Mouse (Mus musculus): ENCODE results near the gene Pim3. TPM values are rescaled to one million over a fixed set of nuclear protein-coding genes. Genes with fewer than 3 reads are reported as not detected.

Gene Pim3
- polyA plus RNA-seq, 1 experiment from 2014 or later: 68.7 TPM

DNA sequence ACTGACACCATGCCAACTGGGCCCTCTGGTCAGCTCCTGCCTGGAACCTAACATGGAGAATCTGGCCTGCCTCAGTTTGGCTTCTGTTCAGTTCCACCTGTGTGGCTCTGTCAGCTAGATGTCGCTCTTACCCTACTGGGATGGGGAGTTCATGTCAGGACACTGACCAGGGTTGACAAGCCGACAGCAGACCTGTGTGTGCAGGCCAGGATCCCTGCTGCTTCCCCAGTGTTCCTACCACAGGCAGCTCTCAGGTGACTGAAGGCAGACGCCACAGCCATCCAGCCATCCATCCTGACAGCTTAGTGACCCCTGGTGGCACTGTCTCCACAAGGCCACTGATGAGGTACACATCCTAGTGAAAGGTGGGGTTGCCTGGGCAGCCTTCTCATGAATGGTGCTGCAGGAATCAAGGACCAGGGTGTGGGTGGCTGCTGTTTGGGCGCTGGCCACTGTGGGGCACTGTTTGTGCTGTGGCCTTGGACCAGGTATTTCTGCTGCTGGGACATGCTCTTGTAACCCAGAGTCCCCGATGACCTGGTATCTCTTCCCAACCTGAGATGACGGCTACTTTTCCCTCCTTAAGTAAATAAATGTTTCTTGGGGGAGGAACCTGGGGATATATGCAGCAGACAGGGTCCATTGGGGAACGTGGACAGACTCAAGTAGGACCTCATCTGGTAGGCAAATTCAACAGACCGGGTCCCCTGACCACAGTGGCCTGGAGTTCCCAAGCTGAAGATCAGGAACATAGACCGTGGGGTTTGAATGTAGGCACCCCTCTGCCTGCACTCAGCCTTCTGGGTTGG lies 33.8 kb upstream of the Pim3 start:
- peaks cover 15% of the 10 kb centered on the region for H3K36me3 ChIP-seq
- peak; percentile 43; the same call in 1 of the 2 replicates for ATAC-seq (ENCODE audit: insufficient read depth, low FRiP score, low read depth)
- no peak overlapping the region for H3K27ac ChIP-seq
- H3K4me1 ChIP-seq: peaks cover 3% of the 10 kb centered on the region; the same call in 1 of the 2 replicates
- 27% methylated on average over 9 of the region's 9 CpGs for WGBS
- no peak overlapping the region for H3K9ac ChIP-seq
- no peak overlapping the region for H3K4me3 ChIP-seq (replicated peaks)
- H3K4me2 ChIP-seq: no peak overlapping the region
- no peaks in the 10 kb centered on the region for H3K9me3 ChIP-seq
- no peaks in the 10 kb centered on the region for H3K27me3 ChIP-seq (replicated peaks)

GRCm38 (mm10) chr15:88828800-88829705 lies 32.9 kb upstream of the Pim3 start:
- Histone ChIP-seq H3K4me3 (replicated peaks) (no peak overlapping the region), H3K4me1 (peaks cover 3% of the 10 kb centered on the region; the same call in 1 of the 2 replicates), H3K27me3 (replicated peaks) (no peaks in the 10 kb centered on the region), H3K27ac (no peak overlapping the region), H3K9me3 (no peaks in the 10 kb centered on the region), H3K9ac (no peak overlapping the region), H3K4me2 (no peak overlapping the region), H3K36me3 (peaks cover 9% of the 10 kb centered on the region)
- WGBS: 56% methylated on average over 15 of the region's 17 CpGs
- ATAC-seq (ENCODE audit: insufficient read depth, low FRiP score, low read depth): peak; percentile 82

- no peaks in the 10 kb centered on the region for H3K27me3 ChIP-seq (replicated peaks)
- WGBS: 72% methylated on average over 6 of the region's 6 CpGs
- peaks cover 3% of the 10 kb centered on the region; the same call in 1 of the 2 replicates for H3K4me1 ChIP-seq
- no peak for ATAC-seq (ENCODE audit: insufficient read depth, low FRiP score, low read depth)
- H3K4me2 ChIP-seq: no peak overlapping the region
- H3K36me3 ChIP-seq: 0 out of 2 replicates have a peak, but pooled peaks cover under 1% of the 10 kb centered on the region
- no peak overlapping the region for H3K4me3 ChIP-seq (replicated peaks)
- no peaks in the 10 kb centered on the region for H3K9me3 ChIP-seq
- no peak overlapping the region for H3K9ac ChIP-seq
- no peak overlapping the region for H3K27ac ChIP-seq
Measured at GRCm38 (mm10) chr15:88829791-88830440, 32.1 kb upstream of the Pim3 start.

DNA sequence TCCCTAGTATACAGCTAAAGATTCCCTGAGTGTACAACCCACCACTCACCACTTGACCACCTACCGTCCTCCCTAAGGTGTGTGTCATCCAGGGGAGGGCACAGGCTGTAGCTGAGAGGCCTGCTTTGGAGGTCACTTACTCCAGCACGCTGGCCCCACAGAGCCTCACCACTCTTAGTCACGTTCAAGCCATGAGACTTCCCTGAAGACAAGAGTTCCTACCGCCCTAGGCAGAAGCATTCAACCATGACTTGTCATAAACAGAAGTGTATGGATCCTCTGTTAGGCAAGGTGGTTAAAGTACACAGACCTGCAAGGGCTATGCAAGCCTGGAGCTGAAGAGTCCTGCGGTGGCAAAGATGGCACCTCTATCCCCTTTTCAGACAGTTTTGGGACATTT lies 31.3 kb upstream of the Pim3 start:
- 80% methylated on average over 5 of the region's 5 CpGs for WGBS

GRCm38 (mm10) chr15:88831482-88831881 lies 30.5 kb upstream of the Pim3 start:
- H3K27ac ChIP-seq: no peak overlapping the region

More for the DNA sequence above, 31.3 kb upstream of the Pim3 start:
- Histone ChIP-seq H3K27me3 (replicated peaks) (no peaks in the 10 kb centered on the region), H3K36me3 (no peaks in the 10 kb centered on the region), H3K4me3 (replicated peaks) (no peak overlapping the region), H3K27ac (no peak overlapping the region), H3K9ac (no peak overlapping the region), H3K4me2 (no peak overlapping the region), H3K9me3 (no peaks in the 10 kb centered on the region), H3K4me1 (peaks cover 3% of the 10 kb centered on the region; the same call in 1 of the 2 replicates)
- no peak for ATAC-seq (ENCODE audit: insufficient read depth, low FRiP score, low read depth)

DNA sequence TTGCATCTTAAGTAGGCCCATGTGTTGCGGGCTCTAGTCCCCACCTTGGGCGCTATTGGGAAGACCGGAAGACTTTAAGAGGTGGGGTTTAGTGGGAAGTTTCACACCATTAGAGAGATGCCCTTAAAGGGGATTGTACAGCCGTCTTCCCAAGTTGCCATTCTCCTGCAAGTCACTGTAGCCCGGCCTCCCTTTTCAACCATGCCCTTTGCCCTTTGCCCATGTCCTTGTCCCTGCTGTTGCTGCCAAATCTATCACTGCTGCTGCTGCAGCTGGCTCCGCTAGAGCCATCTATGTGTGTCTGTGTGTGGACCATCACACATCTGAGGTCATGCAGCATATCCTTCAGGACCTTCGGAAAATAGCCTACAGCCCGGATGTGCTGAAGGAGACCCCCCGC lies 29.4 kb upstream of the Pim3 start:
- Histone ChIP-seq H3K9ac (no peak overlapping the region), H3K9me3 (no peaks in the 10 kb centered on the region), H3K4me2 (no peak overlapping the region), H3K4me1 (peaks cover 15% of the 10 kb centered on the region), H3K27ac (no peak overlapping the region), H3K27me3 (replicated peaks) (no peaks in the 10 kb centered on the region), H3K36me3 (no peaks in the 10 kb centered on the region), H3K4me3 (replicated peaks) (no peak overlapping the region)
- no peak for ATAC-seq (ENCODE audit: insufficient read depth, low FRiP score, low read depth)
- WGBS: 67% methylated on average over 9 of the region's 9 CpGs

More at GRCm38 (mm10) chr15:88831482-88831881, 30.5 kb upstream of the Pim3 start:
- no peak overlapping the region for H3K4me3 ChIP-seq (replicated peaks)
- WGBS: 58% methylated on average over 5 of the region's 5 CpGs
- H3K9ac ChIP-seq: no peak overlapping the region
- H3K36me3 ChIP-seq: no peaks in the 10 kb centered on the region
- peaks cover 7% of the 10 kb centered on the region; the same call in 1 of the 2 replicates for H3K4me1 ChIP-seq
- no peak for ATAC-seq (ENCODE audit: insufficient read depth, low FRiP score, low read depth)
- H3K27me3 ChIP-seq (replicated peaks): no peaks in the 10 kb centered on the region
- no peak overlapping the region for H3K4me2 ChIP-seq
- no peaks in the 10 kb centered on the region for H3K9me3 ChIP-seq

GRCm38 (mm10) chr15:88836031-88836430 lies 26.0 kb upstream of the Pim3 start:
- 69% methylated on average over 6 of the region's 6 CpGs for WGBS
- H3K27ac ChIP-seq: peak overlapping the region; percentile 69

DNA sequence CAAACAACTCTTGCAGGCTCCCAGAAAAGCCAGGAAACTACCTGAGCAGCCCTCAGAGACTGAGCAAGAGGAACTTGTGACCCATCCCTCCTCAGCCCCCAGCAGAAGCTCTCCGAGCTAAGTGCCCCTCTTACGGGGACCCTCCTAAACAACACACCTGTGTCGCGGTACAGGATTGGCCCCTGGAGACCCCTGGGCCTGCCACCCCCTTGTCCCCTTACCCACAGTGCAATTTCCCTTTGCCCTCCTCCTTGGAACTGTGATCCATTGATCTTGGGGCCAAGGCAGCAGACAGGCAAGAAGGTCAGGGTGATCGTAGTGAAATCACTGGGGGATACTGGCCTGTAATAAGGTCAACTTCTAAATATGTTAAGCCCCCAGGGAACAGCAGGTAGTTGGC lies 25.4 kb upstream of the Pim3 start:
- 63% methylated on average over 5 of the region's 5 CpGs for WGBS
- no peak overlapping the region for H3K4me3 ChIP-seq (replicated peaks)
- H3K4me1 ChIP-seq: peaks cover 24% of the 10 kb centered on the region
- no peak for ATAC-seq (ENCODE audit: insufficient read depth, low FRiP score, low read depth)
- H3K27ac ChIP-seq: peak overlapping the region; percentile 69
- H3K36me3 ChIP-seq: no peaks in the 10 kb centered on the region
- H3K4me2 ChIP-seq: peak overlapping the region; percentile 90
- H3K9ac ChIP-seq: no peak overlapping the region
- no peaks in the 10 kb centered on the region for H3K27me3 ChIP-seq (replicated peaks)
- H3K9me3 ChIP-seq: no peaks in the 10 kb centered on the region

More at GRCm38 (mm10) chr15:88836031-88836430, 26.0 kb upstream of the Pim3 start:
- Histone ChIP-seq H3K36me3 (no peaks in the 10 kb centered on the region), H3K4me3 (replicated peaks) (no peak overlapping the region), H3K9me3 (no peaks in the 10 kb centered on the region), H3K4me1 (peaks cover 24% of the 10 kb centered on the region), H3K9ac (no peak overlapping the region), H3K4me2 (no peak overlapping the region), H3K27me3 (replicated peaks) (no peaks in the 10 kb centered on the region)
- ATAC-seq (ENCODE audit: insufficient read depth, low FRiP score, low read depth): no peak

DNA sequence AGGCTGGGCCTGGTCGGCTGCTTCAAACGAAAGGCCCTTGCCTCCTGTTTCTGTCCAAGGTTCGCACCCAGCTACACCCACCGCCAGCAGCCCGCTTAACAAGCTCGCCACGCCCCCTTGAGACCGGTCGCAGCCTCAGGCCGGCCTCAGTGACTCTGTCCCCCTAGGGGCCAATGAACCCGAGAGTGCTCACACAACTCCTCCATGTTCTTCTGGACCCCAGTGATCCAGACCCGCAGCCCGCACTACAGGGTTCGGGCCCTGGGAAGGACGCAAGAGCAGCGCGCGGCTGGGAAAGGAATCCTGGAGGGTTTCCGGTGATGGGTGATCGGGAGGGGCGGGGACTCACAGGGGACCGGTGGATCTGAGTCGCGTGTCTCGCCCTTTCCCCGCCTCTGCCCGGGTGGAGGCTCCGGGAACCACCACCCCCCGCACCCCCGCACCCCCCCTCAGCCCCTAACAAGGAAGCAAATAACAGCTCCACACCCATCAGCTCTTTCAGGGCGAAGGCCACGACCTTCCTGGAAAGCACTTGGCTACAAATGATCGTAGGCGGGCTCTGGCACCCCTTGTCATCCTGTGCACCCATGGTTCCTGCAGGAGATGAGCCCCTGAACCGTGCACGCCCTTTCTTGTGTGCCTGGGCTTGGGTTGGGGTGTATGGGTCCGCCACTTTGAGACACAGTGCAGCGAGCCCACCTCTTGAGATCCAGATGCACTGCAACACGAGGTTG lies 24.6 kb upstream of the Pim3 start:
- under 1% methylated on average over 39 of the region's 39 CpGs for WGBS
- peak overlapping the region; percentile 29 for H3K9ac ChIP-seq
- H3K4me2 ChIP-seq: peak overlapping the region; percentile 90
- H3K36me3 ChIP-seq: no peaks in the 10 kb centered on the region
- H3K27ac ChIP-seq: peak overlapping the region; percentile 87
- H3K9me3 ChIP-seq: no peaks in the 10 kb centered on the region
- peak overlapping the region; percentile 53 for H3K4me3 ChIP-seq (replicated peaks)
- peak; percentile 70 for ATAC-seq (ENCODE audit: insufficient read depth, low FRiP score, low read depth)
- peaks cover 24% of the 10 kb centered on the region for H3K4me1 ChIP-seq
- H3K27me3 ChIP-seq (replicated peaks): no peaks in the 10 kb centered on the region

- H3K27ac ChIP-seq: peak overlapping the region; percentile 87
- H3K4me1 ChIP-seq: peaks cover 24% of the 10 kb centered on the region
- peak overlapping the region; percentile 90 for H3K4me2 ChIP-seq
- no peak for ATAC-seq (ENCODE audit: insufficient read depth, low FRiP score, low read depth)
- no peaks in the 10 kb centered on the region for H3K9me3 ChIP-seq
- 3% methylated on average over 11 of the region's 11 CpGs for WGBS
- no peaks in the 10 kb centered on the region for H3K36me3 ChIP-seq
- peak overlapping the region; percentile 53 for H3K4me3 ChIP-seq (replicated peaks)
- H3K27me3 ChIP-seq (replicated peaks): no peaks in the 10 kb centered on the region
- H3K9ac ChIP-seq: no peak overlapping the region
Measured at GRCm38 (mm10) chr15:88837977-88838376, 24.0 kb upstream of the Pim3 start.

- Histone ChIP-seq H3K4me2 (no peak overlapping the region), H3K4me3 (replicated peaks) (no peak overlapping the region), H3K27me3 (replicated peaks) (no peaks in the 10 kb centered on the region), H3K9me3 (no peaks in the 10 kb centered on the region), H3K9ac (no peak overlapping the region), H3K36me3 (no peaks in the 10 kb centered on the region), H3K4me1 (peaks cover 24% of the 10 kb centered on the region), H3K27ac (peak overlapping the region; percentile 69)
- WGBS: 20% methylated on average over 9 of the region's 9 CpGs
- peak; percentile 66 for ATAC-seq (ENCODE audit: insufficient read depth, low FRiP score, low read depth)
Measured at GRCm38 (mm10) chr15:88839271-88839670, 22.7 kb upstream of the Pim3 start.
